Mouse (Mus musculus) fibroblast of lung, adult 2 months (primary cell): ENCODE measurements at regions not wholly inside any gene's neighbourhood (a gene's known extent, or its start where the extent isn't known, plus 50 kb on each side); places are given as distances from the start of the nearest gene placed in this dataset.

Experiments used
- DNase-seq: peaks from one replicate; pipeline ENCODE4 v3.0.0-alpha.2; 2011; ENCODE audit warnings: low read depth

DNA sequence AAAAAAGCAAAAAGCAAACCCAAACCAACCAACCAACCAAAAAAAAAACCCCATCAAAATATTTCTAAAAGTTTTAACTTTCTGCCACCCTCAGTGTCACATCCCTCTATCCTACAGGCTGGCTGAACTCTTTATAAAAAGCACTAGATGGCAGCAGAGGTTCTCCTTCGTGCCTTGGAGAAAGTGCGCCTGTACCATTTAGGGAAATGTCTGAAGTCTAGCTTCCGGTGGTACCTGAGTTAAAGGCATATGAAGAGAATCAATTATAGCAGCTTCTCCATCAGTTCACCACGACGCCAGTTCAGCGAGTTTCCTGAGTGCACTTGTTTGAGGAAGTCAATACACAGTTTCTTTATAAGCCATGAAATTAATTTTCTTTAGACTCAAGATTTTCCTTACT, 130.0 kb upstream of the Zc3h12c start:
- peak; percentile 23 for DNase-seq

DNA sequence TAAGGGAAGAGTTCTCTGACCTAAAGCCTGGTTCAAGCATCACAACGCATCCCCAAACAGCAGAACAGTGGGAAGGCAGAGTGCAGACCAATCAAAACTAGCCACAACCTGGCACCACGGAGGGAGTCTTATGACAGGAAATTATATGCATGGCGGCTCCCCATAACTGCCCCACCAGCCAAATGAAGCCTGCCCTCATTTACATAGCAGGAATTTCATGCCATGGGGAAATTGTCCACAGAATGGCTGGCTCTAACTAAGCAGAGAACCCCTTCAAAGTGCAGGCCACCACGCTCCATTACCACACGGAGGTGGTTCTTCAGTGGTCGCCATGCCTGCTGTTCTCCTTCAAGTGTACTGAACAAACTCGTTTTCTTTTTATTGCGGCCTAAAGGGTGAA, 126.3 kb upstream of the Zc3h12c start:
- no peak for DNase-seq

DNA sequence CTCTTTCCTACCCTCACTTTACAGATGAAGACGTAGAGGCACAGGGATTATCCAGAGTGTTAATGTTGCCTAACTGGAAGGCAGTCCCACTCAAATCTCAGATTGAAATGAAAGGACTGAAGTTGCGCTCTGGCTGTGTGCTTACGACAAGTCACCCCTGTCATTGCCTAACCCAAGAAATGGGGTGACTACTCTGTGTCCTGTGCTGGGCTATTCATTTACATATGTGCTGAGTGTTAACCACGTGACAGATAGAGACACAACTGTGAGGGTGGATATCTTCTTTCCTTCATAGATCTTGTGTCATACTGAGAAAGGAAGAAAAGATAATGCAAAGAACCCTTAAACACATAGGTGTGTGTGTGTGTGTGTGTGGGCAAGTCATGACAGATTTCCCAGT, 120.7 kb upstream of the Zc3h12c start:
- no peak for DNase-seq

DNA sequence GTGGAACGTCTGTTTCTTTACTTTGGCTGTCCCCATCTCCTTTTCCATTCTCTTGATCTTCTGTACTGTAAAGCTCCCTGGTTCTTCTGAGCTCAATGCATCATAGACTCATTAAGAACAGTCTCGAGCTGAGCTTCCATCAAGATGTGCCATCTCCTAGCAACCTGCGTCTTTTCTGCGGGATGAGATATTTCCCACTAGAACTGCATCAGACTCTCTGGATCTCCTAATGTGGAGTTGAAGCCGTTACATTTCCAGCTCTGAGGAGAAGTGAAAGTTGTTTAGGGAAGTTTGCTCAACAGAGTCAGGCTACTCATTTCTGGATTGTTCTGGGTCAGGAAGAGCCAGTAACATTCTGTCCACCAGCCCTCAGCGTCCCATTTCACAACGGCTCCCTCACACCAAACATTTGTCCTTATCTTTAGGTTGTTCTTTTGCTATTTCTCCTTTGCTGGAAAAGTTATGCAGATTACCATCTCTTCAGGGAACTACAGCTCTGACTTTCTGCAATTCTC, 119.4 kb upstream of the Zc3h12c start:
- no peak for DNase-seq

DNA sequence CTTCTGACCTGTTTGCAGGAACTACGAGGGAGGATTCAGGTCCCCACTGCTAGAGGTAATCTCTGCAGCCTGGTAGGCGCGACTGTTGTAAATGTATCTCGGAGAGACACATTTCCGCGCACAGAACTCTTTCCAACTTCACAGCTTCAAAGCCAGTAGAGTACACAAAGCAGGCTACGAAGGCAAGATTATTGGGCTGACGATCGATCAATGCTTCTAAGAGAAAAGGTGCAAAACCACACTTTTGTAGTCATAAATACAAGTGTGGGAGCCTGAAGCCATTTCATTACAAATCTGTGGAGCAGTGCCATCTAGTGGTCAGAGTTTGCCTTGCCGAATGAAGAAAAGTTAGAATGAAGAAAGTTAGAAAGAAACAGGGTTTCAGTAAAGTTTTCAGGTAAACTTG, 118.9 kb upstream of the Zc3h12c start:
- peak; percentile 13 for DNase-seq

DNA sequence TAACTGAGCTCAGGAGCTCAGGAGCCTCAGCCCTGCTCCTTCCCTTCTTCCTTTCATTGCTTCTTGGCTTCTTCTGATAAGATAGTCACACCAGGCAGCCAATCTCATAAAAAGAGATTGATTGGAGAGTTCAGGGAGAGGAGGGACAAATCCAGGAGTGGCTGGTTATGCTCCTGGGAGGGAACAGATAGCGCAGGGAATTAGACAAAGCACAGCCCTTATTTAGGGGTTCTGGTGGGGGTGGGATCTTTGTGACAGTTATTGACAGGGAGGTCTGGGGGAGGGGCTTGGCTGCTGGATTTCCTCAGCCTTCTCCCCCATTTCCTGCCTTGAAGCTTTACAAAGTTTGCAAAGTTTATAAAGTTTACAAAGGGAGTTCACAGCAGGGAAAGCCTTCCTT, 117.7 kb upstream of the Zc3h12c start:
- no peak for DNase-seq

DNA sequence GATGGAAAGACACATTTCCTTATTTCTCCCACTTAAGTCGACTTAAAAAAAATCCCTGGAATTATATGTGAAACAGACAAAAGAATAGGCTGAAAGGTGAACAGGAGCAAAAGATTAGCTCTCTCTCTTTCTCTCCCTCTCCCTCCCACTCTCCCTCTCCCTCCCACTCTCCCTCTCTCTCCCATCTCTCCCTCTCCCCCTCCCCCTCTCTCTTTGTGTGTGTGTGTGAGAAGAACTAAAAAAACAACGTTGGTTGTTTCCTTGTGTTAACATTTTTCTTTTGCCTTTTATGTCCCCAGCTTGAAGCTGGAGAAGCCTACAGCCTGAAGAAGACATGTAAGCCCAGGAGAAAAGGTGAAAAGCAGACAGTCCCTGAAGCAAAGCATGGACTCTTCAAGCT, 115.2 kb upstream of the Zc3h12c start:
- DNase-seq, result no peak

DNA sequence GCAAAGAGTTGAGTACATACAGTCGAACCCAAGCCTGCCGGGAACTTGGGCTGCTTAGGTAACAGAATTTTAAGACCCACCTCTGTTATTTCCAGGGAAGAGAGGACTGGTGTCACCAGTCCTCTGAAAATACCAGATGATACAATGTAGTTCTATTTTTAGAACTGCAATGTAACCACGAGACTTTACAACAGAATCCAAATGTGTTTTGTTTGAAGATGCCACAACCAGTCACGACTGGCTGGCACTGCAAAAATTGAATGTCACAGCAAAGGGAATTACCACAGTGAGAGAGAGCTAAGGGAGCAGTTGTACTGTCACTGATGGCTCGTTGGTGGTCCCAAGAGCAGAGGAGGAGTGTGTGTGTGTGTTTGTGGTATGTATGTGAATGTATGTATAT, 112.6 kb upstream of the Zc3h12c start:
- DNase-seq, result no peak

DNA sequence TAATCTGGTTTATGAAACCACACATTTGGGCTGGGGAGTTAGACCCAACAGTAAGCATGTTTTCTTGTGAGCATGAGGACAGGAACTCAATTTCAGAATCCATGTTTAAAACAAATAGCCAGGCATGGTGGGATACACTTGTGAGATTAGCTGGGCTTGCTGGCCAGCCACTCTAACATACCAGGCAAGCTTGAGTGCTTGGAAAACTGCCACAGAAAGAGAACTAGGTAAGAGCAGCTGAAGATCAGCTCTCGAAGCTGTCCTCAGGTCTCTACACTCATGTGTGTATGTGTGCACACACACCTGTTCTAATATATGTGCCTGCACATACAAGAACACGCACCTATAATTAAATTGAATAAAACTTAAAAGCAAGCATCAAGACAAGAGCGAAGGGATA, 112.2 kb upstream of the Zc3h12c start:
- no peak for DNase-seq

DNA sequence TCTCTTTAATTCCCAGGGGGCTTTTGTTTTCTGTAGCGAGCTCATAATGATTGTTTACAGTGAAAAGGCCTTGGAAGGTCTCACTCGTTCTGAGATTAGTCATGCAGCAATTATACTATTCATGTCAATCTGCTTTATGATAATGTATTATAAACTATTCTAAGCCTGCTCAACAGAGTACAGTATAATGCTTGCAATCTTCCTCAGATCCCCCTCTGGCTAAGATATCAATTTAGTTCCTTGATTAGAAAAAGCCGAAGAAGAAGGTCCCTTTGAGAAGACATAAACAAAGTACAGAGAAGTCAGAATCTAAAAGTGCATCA, 110.3 kb upstream of the Zc3h12c start:
- DNase-seq, result no peak

DNA sequence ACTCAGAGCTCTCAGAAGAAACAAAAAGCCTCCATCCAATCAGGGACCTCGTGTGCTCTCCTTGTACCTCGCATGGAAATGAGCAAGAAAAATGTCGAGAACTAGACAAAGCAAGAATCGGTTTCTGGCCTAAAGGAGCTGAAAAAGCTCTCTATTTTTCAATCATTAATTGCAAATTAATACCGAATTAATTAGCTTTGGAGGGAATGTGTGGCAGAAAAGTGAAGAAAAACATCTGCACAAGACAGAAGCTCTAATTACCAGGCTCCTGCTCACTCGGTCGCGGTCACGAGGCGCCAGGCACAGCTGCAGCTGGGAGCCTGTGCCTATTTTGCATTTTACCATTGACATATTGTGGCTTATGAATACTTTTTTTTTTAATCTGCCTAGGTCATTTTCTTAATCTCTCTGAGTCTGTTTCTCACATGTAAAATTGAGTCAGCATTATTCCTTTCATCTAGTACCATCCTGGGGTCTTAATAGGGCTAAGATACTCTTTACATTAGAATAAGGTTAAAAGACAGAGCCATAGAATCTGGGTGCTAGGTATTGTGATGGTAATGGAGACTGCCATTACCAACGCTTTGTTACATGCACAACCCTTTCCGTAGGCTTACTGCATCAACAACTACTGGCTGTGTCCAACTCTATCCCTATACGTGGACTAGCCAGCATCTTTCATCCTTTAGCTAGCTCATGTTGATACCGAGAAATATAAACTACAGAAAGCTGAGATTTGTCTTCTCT, 109.8 kb upstream of the Zc3h12c start:
- no peak for DNase-seq

DNA sequence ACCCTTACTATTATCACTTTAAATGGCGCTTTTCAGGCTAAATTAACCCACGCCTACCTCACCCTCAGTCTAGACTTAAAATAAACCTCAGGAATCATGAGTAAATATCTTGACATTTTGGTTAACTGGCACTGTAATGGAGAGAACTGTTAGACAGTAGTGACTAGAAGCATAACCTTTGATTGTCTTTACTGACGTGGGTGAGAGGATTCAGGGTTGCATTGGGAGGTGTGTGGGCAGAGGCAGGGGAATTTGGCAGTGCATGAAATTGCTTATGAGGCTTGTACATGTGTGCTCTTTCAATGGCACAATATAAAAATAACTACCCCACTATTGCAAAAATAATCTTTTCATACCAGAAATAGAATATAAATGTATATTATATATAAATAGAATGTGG, 105.6 kb upstream of the Zc3h12c start:
- DNase-seq, result no peak

DNA sequence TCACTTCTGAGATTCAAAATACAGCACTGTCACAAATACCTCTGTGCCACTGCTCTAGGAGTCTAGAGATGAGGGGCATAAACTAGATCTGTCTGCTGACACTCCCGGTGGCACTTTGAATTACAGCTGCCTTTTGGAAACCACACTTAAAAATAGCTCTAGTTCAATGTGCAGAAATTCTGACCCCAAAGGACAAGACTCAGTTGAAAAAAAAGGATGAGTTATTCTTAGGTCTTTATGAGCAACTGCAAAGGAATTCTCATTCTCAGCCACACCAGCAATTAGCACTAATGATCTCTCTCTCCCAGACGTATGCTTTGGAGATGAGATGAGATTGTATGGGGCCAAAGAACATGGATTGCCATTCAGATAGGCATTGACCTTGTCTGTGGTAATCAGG, 104.3 kb upstream of the Zc3h12c start:
- DNase-seq, result no peak

DNA sequence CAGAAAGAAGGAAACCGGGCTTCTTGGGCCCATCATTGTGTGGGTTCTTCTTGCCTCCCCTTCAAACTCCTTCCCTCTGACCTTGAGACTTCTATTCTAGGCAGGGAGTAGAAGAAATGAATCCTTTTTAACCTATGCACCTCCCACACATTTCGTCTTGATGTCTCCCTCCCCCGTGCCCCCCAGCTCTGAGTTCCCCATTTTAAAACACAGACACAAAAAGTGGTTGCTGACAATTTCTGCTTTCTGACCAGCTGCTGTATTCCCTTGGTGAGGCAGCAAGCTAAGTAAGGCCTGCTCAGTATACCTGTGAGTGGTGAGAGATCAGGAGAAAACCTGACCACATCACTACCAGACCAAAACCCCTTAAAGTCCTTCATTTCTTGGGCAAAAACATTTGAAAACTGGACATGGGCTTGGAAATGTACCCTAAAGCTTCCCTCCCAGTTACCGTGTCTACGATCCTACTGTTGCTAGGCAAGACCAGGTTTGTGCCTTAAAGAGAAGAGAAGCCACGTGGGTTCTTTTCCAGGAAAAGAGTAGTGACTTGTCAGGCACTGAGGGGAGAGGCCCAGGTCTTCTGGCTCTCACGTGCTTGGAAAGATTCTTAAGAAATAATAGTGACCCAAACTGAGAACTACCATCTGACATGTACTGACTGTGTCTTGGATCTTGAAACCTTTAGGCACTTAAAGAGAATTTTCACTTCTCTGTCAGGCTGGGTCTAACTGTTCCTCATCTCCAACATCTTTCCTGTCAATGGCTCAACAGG, 103.2 kb upstream of the Zc3h12c start:
- DNase-seq, result no peak

DNA sequence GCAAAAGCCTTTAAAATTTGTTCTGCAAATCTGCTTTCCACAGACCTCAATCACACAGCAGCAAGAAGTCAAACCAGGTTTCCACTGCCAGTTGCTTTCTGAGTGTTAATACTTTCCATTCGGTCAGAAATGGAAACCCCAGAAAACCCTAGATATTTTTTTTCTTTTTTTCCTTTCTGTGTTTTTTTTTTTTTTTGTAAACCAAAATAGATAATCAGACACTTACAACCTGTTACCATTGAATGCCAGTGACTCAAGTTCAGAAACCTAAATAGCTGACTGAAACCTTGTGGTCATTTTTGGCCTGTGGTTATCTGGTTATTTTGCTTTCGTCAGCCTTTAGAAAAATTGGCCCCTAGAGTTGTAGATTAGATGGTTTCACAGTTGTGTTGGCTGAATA, 93.2 kb upstream of the Zc3h12c start:
- DNase-seq, result no peak

DNA sequence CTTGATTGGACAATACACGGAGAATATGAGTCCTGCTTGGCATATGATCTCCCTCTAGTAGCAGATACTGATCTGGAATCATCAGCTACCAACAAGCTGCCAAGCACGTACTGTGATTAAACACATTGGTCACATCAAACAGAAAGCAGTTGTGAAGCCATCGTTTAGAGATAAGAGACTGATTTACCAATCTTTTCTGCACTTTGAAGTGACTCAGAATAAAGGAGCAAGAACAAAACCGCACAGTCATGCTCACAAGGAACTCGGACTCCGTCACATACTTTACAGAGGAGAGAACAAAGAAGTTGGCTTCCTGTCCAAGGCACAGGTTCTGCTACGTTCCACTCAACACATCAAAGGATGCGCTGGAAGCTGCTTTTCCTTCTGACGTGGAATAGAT, 91.1 kb upstream of the Zc3h12c start:
- no peak for DNase-seq

DNA sequence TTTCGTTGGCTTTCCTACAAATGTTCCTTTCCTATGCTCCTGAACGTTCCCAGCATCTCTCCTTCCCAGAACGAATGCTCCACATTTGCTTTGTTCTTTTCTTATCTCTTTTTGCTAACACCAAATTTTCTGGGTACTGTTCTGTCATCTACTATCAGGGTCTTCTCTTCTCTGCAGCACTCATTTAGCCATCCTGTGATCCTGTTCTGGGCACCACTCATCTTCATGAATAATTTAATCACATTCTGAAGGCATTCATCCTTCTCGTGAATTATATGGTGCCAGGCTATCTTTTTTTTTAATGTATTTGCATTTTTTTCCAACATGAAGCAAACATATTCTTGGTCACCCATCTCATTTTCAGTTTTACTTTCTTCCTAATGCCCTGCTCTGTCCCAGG, 87.3 kb upstream of the Zc3h12c start:
- DNase-seq, result no peak

DNA sequence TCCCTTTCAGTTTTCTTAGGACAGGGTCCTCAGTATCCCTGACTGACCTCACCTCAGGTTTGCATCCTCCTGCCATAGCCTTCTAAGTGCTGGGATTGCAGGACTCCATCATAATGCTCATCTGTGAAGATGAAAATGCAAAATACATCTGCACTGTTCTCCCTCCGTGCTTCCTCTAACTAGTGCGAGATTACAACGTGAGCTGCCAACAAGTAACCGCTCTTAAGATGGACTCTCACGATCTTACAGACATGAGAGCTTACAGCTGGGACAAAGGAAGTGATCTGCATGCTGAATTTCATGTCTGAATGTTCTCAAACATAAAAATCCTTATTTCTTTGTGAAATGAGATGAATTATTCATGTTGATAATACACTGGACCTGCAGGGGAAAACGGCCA, 86.1 kb upstream of the Zc3h12c start:
- DNase-seq, result no peak

DNA sequence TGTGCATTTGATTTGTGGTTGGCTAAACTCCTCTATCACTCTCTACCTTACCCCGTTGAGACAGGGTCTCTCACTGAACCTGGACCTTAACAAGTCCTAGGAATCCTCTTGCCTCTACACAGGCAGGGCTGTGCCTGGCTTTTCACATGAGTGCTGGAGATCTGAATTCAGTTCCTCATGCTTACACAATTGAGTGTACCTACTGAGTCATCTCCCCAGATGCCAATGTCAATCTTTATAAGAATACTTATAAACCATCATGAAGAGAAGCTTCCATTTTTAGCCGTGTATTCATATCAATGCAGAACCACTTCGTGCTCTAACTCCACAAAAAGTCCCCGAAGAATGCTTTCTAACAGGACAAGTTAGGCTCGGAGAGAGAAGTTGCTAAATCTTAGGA, 83.1 kb upstream of the Zc3h12c start:
- no peak for DNase-seq

DNA sequence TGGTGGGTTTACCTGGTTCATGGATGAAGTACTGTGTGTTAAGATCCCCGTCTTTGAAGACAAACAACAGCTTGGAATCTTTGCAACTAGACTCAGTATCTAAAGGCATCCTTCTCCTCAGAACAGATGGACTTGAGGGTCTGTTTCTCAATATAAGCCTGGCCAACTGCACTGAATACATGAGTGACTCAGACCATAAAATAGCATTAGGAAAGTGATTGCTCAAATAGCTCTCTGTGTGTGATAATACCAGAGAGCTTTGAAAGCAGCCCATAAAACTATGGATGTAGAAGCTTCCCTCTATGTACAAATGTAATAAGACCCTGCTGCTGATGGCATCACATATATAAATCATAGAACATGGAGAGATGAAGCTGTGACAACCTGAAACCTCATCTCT, 78.3 kb upstream of the Zc3h12c start:
- no peak for DNase-seq

DNA sequence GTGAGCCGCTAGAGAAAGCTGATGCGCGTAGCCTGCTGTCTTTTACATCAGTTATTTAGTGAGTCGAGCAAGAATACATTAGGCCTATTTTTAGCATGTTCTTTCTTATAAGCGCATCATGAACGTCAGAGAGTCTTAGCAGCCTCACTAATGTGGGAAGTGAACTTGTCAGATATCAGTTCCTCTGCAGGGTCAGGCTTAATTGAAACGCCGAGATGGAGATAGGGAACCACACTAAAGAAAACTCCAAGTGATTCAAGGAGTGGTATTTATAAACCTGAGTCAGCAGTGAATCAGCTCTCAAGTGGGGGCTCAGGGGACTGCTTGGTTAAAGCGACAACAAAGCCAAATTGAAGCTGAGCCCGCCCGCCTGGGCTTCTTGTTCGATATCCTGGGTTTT, 75.7 kb upstream of the Zc3h12c start:
- DNase-seq, result no peak

DNA sequence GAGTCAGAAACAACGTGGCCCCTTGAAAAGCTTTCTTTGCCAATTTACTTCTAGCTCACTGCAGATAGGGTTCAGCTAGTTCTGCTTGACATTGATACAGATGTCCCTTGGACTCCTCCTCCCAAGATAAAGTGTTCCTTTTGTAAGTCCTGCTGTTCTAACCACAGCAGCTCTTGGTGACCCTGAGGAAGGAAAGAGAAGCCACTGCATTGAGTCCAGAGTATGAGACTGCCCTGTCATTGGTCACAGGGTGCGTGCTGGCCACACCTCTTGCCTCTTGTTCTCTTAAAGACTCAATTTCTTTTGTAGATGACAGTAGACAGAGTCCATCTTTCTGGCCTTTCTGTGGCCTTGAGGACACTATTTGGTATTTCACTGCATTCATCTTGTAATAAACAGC, 74.7 kb upstream of the Zc3h12c start:
- no peak for DNase-seq

DNA sequence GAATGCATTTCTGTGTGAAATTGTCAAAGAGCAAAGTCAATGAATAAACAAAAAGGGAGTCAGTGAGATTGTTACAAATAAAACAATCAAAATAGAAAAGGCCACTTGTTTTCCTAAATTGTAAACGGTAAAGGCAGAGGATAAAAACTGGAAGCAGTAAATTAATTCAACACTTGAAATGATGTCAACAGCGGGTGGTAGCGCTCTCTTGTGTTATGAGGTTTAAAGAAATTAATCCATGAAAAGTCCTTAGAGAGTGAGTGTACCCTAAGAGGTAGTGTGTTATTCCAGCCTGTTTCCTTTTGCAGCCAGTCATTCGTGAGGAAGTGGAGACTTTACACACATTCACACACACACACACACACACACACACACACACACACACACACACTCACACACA, 73.2 kb upstream of the Zc3h12c start:
- DNase-seq, result no peak
